Mouse (Mus musculus) heart, adult 2 months (tissue): ENCODE results near the gene Map7d1. TPM values are rescaled to one million over a fixed set of nuclear protein-coding genes. Genes with fewer than 3 reads are reported as not detected.

Source experiments
- DNase-seq, 2 experiments: peaks; one replicate each; pipeline ENCODE4 v3.0.0; 2021
- H3K27ac ChIP-seq: fragments of 200-600 bp; 2 replicates; pipeline ENCODE4 v1.8.1; 2022
- H3K27me3 ChIP-seq: fragments of 200-500 bp; 2 replicates; pipeline ENCODE4 v1.6.1; 2012; ENCODE audit warnings: mild to moderate bottlenecking, low read length, inconsistent platforms, mixed read lengths; ENCODE audit not compliant: control insufficient read depth, insufficient read depth
- H3K36me3 ChIP-seq: fragments of 200-500 bp; 2 replicates; pipeline ENCODE4 v1.6.1; 2012; ENCODE audit warnings: low read length, inconsistent platforms; ENCODE audit not compliant: control insufficient read depth, insufficient read depth
- H3K4me1 ChIP-seq: fragments of 200-500 bp; 2 replicates; pipeline ENCODE4 v1.6.1; 2011; ENCODE audit warnings: low read length; ENCODE audit not compliant: control insufficient read depth, insufficient read depth
- H3K4me3 ChIP-seq: fragments of 200-600 bp; 2 replicates; pipeline ENCODE4 v1.8.1; 2022
- H3K79me2 ChIP-seq: fragments of 200-500 bp; replicated peaks from 2 replicates; pipeline ENCODE4 v1.6.1; 2012; ENCODE audit warnings: mild to moderate bottlenecking, inconsistent platforms, low read length, moderate library complexity, mixed read lengths; ENCODE audit not compliant: control insufficient read depth, insufficient read depth
- H3K9ac ChIP-seq: fragments of 200-500 bp; 2 replicates; pipeline ENCODE4 v1.6.1; 2012; ENCODE audit warnings: low read depth, mild to moderate bottlenecking, control low read depth, inconsistent platforms, low read length, mixed read lengths
- CTCF ChIP-seq: fragments of 200-600 bp; IDR thresholded peaks from 2 replicates; pipeline ENCODE4 v1.8.1; 2022; ENCODE audit warnings: antibody characterized with exemption, mild to moderate bottlenecking, moderate library complexity
- EP300 ChIP-seq: fragments of 200-500 bp; IDR thresholded peaks from 2 replicates; pipeline ENCODE4 v1.6.1; 2011; ENCODE audit warnings: low read depth, low read length, control low read depth; ENCODE audit not compliant: insufficient read depth
- POLR2A ChIP-seq: fragments of 200-500 bp; IDR thresholded peaks from 2 replicates; pipeline ENCODE4 v1.6.1; 2011; ENCODE audit warnings: mild to moderate bottlenecking, low read depth, low read length, control low read depth; ENCODE audit not compliant: insufficient read depth
- WGBS: fragments of 180-500 bp; shearing (Covaris S2); methylation state at CpG from one replicate; pipeline ENCODE4 v1.1.7; 2018; 5-methylcytosine and 5-hydroxymethylcytosine counted together
- intact Hi-C: fragments of 180-260 bp; cut with DNase I; formaldehyde crosslinking; loops from one replicate; pipeline ENCODE4 v1.15.1; 2025
- long read RNA-seq: library from polyadenylated mRNA; stranded (forward); transcript quantifications from one replicate; pipeline ENCODE4 v2.0.0, GENCODE M21; 2021
- polyA plus RNA-seq: library from polyadenylated mRNA; depleted of rRNA; stranded (reverse); fragments of >200 nt; gene quantifications from 2 replicates; pipeline ENCODE4 v1.2.3, GENCODE M21; 2012; rRNA removed
- total RNA-seq, 2 experiments: library from RNA; stranded (reverse); gene quantifications; 2 replicates each; pipeline ENCODE4 v1.2.3; 2021

Map7d1 gene
- 100 to 1,000 TPM; 253 to 267 TPM for total RNA-seq
- polyA plus RNA-seq = 149 and 161 TPM in 2 replicates
- long read RNA-seq, transcript Map7d1-202 (17 exons, 3,195 nt) = minor isoform, 35 of 622 reads
- long read RNA-seq, transcript Map7d1-203 (18 exons, 3,249 nt) = major isoform, 124 of 622 reads
- long read RNA-seq, transcript Map7d1-201 (17 exons, 3,351 nt) = minor isoform, 59 of 622 reads
- long read RNA-seq, partial matches to known transcripts = 61 of 622 reads
- long read RNA-seq, other reads (novel, unspliced or antisense) = 341 of 622 reads

DNA sequence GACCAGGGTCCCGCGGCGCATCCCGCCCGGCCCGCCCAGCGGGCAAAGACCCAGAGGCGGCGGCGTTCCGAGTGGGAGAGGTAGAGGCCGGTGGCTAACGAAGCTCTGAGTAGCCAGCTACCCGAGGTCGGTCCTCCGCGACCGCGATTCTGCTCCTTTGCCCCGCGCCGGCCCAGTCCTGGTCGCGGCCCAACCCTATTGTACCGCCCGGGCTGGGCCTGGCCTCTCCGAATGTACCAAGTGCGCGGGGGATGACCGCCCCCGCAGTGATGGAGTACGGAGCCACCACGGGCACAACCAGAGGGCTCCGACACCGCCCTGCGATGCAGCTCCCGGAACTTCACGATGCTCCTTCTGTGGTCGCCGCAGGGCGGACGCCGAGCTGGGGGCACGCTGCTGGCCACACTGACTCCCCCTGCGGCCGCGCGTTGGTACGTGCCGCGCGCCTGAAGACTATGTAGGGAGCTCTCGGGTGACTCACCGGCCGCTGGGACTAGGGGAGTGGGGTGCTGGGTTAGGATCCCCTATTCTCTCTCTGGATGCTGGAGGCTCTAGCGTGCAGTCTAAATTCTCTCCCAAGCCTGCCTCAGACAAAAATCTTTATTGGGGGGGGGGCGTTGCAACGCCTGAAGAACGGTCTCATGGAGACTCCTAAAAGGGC, at the start of gene Map7d1:
Gene Map7d1 (minus strand): TSS at position 213 of the 661 bp plus-strand sequence.
- H3K9ac ChIP-seq = peak within 1 kb of the TSS; percentile 89
- under 1% methylated on average over 56 of the region's 59 CpGs for WGBS
- H3K27ac ChIP-seq = peak within 1 kb of the TSS; percentile 100
- TF ChIP-seq POLR2A (peak; percentile 91), CTCF (peak; percentile 39), EP300 (0 out of 2 replicates have a peak, but pooled peaks have one; percentile 20)
- intact Hi-C loops = loop anchor here (1.0 kb wide), 1 partner anchor 18 kb away; no protein-coding TSS in a partner anchor
- H3K4me3 ChIP-seq = peak within 1 kb of the TSS; percentile 100
- peaks cover 8% of the 10 kb centered on the region for H3K79me2 ChIP-seq
- peak; percentile 93 to 95 for DNase-seq
- peaks cover 40% of the 10 kb centered on the region for H3K4me1 ChIP-seq
- H3K36me3 ChIP-seq = peaks cover 5% of the 10 kb centered on the region; the same call in 1 of the 2 replicates
- H3K27me3 ChIP-seq = no peaks in the 10 kb centered on the region

DNA sequence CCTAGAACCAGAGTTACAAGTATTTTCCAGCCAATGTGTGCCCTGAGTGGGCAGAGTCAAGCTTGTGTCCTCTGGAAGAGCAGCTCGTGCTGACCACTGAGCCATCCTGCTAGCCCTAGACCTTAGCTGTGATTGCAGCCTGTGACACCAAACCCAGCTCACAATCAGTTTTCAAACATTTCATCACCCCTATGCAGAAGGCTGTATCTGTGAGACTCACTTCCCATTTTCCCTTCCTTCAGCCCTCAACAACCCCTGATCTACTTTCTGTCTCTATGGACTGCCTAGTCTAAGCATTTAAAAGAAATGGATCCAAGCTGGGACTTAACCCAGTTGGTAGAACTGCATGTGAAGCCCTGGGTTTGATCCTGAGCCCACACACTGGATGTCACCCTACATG, 49.3 kb upstream of the Map7d1 start:
- TF ChIP-seq EP300 (no peak), CTCF (no peak)
- intact Hi-C loops = no loop called here
- H3K9ac ChIP-seq = no peak overlapping the region
- no peaks in the 10 kb centered on the region for H3K4me1 ChIP-seq
- H3K4me3 ChIP-seq = no peak overlapping the region
- no peaks in the 10 kb centered on the region for H3K36me3 ChIP-seq
- 83% methylated on average over 1 of the region's 1 CpGs for WGBS
- H3K79me2 ChIP-seq = no peaks in the 10 kb centered on the region
- H3K27ac ChIP-seq = no peak overlapping the region
- DNase-seq = no peak
- peaks cover 6% of the 10 kb centered on the region for H3K27me3 ChIP-seq

DNA sequence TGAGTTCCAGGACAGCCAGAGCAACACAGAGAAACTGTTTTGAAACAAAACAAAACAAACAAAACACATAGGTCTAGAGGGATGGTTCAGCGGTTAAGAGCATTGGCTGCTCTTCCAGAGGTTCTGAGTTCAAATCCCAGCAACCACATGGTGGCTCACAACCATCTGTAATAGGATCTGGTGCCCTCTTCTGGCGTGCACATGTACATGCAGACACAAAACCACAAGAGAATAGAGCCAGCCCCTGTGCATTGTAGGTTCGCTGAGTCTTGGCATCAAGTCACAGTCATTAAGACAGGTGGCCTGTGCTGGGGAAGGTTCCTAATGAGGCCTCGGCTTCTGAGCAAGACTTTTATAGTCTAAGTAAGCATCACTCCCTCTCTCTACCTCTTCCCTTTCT, 47.7 kb upstream of the Map7d1 start:
- no peak for DNase-seq
- 66% methylated on average over 4 of the region's 4 CpGs for WGBS
- H3K27me3 ChIP-seq = peaks cover 6% of the 10 kb centered on the region
- intact Hi-C loops = no loop called here
- H3K27ac ChIP-seq = no peak overlapping the region
- H3K36me3 ChIP-seq = no peaks in the 10 kb centered on the region
- peak; percentile 56 for TF ChIP-seq CTCF
- TF ChIP-seq POLR2A = no peak
- no peak for TF ChIP-seq EP300
- H3K9ac ChIP-seq = no peak overlapping the region
- H3K79me2 ChIP-seq = no peaks in the 10 kb centered on the region
- no peaks in the 10 kb centered on the region for H3K4me1 ChIP-seq
- no peak overlapping the region for H3K4me3 ChIP-seq

DNA sequence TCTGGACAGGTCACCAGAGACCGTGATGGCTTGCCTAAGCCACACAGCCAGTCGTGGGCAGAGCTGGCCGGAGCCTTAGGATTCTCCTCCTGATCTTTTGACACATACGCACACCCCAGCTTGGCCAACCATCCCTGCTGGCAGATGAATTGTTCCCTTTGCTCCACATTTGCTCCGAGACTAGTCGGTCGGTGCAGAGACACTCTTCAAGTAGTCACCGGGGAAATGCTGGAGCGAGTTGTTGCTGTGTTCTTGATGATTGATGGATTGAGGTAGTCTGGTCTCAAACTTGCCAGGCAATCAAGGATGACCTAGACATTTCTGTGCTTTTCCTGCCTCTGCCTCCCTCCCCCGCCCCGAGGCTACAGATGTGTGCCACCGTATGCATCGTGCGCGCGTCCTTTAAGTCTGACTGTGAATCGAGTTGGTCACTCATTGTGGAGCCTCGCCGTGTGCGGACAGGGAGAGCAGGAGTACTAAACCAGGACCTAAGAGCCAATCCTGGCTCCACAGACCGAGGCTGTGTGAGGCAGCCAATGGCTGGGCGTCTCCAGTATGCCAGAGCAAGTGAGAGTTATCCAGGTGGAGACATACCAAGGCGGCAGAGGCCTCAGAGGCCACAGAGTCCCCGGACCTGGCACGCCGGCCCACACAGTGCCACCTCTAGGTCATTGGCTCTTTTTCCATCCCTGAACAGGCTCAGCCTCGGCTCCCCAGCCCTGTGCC, 45.6 kb upstream of the Map7d1 start:
- TF ChIP-seq POLR2A (no peak), EP300 (no peak), CTCF (no peak)
- H3K4me1 ChIP-seq = peaks cover 4% of the 10 kb centered on the region
- 14% methylated on average over 27 of the region's 27 CpGs for WGBS
- no peak overlapping the region for H3K9ac ChIP-seq
- H3K27me3 ChIP-seq = peaks cover 6% of the 10 kb centered on the region
- H3K4me3 ChIP-seq = no peak overlapping the region
- H3K79me2 ChIP-seq = no peaks in the 10 kb centered on the region
- H3K36me3 ChIP-seq = no peaks in the 10 kb centered on the region
- no peak overlapping the region for H3K27ac ChIP-seq
- no peak for DNase-seq
- intact Hi-C loops = no loop called here

DNA sequence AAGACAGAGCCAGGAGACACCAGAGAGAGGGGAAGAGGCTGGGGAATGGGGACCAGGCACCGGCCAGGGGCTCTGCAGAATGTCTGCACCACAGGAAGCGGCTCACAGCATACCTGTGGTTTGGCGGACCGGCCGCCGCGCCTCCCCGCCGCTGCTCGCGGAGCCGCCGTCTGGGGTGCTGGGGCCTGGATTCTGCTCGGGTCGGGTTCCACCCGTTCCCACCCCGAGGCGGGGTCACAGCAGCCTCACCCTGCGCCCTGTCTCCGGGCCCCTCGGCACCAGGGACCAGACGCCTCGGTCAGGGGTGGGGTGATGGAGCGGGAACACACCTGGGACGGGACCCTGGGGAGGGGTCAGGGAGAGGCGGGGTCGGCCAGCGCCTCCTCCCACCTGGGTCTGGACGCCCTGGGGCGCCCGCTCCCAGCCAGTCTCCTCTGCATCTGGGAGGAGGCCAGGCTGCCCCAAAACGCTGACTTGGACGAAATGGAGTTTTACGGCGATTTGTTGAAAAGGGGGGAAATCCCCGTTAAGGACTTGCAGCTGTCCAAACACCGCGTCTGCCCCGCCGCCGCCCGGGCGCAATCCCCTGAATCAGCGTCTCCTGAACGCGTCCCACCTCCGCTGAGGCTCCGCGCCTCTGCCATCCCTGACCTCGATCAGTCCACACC, 44.9 kb upstream of the Map7d1 start:
- peaks cover 6% of the 10 kb centered on the region for H3K4me1 ChIP-seq
- H3K79me2 ChIP-seq = no peaks in the 10 kb centered on the region
- peaks cover 6% of the 10 kb centered on the region for H3K27me3 ChIP-seq
- peak overlapping the region; percentile 8; the same call in 1 of the 2 replicates for H3K4me3 ChIP-seq
- H3K9ac ChIP-seq = no peak overlapping the region
- H3K36me3 ChIP-seq = no peaks in the 10 kb centered on the region
- 5% methylated on average over 49 of the region's 50 CpGs for WGBS
- no peak for DNase-seq
- no peak overlapping the region for H3K27ac ChIP-seq
- no peak for TF ChIP-seq EP300
- no peak for TF ChIP-seq POLR2A
- no peak for TF ChIP-seq CTCF
- intact Hi-C loops = no loop called here
